Mouse (Mus musculus) adipocyte (in vitro differentiated cells): ENCODE data around the gene Rhoc.
"Not testable (repeated sequence)": the region's sequence is repeated elsewhere in the genome, so short reads cannot be mapped to it uniquely, and the experiment has no call there.

ENCODE experiments used
- DNase-seq: peaks from one replicate; pipeline ENCODE4 v3.0.0-alpha.2; 2016; ENCODE audit warnings: low spot score

The Rhoc gene

DNA sequence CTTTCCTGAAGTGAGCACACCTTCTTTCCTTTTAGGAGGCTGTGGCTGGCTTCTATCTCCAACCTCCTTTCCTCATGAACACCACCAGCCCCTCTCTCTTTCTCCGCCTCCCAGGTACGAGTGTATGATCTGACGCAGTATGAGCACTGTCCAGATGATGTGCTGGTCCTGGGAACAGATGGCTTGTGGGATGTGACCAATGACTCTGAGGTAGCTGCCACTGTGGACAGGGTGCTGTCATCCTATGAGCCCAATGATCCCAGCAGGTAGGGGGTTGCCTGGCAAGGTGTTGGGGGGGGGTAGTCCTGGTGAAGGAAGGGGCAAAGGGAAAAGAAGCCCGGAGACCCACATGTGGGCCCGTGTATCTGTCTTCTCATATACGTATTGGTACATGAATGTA lies 2.9 kb upstream of the Rhoc start:
- no peak for DNase-seq

DNA sequence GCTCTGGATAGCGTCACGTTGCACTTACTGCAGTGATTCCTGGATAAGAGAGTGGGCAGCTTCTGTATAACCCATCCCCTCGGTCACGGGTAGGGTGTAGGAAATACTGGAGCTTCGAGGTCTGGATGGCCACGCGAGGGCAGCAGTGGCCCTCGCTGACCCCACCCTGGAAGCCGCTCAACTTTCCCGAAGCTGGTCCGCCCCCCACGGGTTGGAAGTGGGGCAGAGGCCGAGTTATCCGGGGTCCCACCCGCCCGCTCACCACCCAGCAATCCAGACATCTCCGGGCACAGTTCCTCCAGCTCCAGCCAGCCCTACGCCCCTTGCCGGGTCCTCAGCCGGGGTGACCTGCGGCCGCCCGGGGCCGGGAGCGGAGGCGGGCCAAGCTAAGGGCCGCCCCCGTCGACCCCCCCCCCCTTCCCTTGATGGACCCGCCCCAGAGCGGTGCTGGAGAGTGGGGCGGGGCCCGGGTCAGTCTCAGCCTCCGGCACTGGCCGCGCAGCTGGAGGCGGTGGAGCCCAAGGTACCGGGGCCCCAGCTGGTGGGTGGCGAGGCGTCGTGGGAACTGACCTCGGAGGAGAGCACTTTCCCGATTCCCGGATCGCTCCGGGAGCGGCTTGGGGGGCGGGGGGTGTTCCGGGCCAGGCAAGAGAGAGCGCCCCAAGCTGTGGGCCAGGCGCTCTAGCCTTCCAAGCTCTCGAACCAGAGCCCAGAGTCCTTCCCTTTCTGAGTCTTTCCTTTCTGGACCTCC lies 561 bp downstream of the Rhoc start:
- peak; percentile 88 for DNase-seq

DNA sequence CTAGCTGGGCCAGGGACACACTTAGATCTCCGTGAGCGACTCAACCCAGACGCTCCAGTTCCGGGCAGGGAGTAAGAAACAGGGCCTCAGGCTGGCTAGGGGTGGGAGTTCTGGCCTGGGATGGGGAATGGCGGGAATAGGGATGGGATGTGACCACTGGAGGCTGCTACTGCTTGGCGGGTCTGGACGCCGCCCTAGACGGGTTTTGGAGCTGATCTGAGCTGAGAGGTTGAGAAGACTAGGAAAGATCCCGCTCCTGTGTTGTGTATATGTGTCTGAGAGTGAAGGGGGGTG lies 1.1 kb downstream of the Rhoc start:
- no peak for DNase-seq

DNA sequence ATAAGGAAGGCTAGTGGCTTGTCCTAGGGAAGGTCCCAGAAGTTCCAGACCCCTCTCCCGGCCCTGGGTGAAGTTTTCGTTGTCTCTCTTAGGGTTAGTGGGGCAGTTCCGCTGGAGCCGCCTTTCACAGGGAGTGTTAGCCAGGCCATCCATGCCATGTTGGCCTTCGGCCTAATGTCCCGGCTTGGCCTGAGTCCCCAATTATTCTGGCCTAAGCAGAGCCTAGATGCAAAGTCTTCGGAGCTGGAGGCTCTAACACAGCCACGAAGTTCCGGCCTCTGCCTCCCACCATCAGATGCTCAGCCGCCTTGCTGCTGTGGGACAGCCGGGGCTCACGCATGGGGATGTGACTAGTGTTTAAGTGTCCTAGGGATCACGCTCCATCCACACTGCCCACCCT lies 1.6 kb downstream of the Rhoc start:
- peak; percentile 88 for DNase-seq

DNA sequence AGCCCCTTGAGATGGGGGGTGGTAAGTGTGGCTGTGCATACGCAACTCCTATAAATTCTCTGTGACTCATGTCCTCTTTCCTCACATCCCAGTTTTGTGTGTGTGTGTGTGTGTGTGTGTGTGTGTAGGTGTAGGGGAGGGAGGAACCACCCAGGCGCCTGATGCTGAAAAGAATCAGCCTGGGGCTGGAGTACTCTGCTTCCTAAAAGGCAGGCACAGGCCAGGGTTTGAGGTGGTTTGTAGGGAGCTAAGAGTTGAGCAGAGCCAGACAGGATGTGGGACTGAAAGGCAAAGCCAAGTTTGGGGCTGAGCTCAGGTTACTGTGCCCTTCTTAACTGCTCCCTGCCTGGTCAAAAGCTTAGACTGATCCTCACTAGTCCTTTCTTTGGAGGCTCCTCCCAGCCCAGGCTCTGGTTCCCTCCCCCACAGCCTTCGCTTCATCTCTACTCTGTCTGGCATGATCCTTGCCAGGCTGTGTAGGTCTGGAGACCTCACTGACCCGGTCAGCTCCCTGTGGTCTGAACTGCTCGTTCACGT lies 2.3 kb downstream of the Rhoc start:
- DNase-seq = peak; percentile 75

DNA sequence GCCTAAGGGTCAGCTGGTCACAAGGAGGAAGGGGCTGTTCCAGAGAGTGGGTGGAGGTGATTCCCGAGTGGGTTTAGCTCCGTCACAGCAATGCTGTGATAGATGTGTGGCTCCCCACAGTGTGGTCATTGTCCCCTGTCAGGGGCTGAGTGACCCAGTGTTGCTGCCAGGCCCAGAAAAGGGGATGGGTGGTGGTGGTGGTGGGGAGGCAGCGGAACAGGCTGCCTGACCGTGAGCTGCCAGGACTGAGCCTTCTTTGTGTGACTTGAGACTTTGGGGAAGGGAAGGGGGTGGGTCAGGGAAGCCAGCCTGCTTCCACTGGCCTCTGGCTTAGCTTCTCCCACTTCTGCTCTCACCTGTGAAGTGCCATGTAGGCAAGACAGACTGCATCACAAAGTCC lies 2.8 kb downstream of the Rhoc start:
- DNase-seq = no peak

DNA sequence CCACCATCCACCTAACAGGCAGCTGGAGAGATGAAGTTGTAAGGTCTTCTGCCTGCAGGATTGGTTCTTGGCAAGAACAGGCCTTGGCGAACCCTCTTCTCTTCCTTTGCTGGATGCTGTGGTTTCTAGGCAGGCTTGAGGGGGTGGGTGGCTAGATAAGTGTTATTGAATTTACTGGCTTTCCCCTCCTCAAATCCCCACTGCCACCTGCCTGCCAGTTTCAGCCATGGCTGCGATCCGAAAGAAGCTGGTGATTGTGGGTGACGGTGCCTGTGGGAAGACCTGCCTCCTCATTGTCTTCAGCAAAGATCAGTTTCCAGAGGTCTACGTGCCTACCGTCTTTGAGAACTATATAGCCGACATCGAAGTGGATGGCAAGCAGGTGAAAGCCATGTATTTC lies 3.5 kb downstream of the Rhoc start:
- DNase-seq = no peak

DNA sequence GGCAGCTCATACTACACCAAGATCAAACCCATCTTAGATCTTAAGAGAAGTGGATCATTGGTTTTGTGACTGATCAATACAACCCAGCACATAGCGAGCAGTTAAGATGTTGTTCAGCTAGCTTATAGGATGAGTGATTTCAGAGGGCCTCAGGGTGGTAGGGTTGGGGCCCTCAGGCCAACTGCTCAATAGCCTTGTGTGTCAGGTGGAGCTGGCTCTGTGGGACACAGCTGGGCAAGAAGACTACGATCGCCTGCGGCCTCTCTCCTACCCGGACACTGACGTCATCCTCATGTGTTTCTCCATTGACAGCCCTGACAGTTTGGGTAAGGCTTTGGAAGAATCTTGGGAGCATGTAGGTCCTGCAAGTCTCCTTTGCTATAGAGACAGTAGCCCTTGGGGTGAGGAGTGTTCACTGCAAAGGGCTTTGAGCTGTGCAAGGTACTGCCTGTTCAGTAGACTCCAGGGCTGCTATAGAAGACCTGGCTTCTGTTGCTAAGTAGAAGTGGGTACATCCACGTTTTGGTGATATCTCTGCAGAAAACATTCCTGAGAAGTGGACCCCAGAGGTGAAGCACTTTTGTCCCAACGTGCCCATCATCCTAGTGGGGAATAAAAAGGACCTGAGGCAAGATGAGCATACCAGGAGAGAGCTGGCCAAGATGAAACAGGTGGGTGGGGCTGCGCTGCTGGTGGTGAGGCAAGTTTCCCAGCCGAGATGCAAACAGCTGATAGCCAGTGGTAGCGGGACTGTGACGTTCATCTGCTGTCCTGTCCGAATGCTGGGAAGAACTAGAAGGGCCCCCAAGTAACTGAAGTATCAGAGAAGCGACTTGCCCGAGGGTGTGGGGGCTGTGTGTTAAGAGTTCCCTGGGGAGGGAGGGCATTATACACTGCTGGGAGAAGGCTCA lies 4.4 kb downstream of the Rhoc start:
- no peak for DNase-seq

DNA sequence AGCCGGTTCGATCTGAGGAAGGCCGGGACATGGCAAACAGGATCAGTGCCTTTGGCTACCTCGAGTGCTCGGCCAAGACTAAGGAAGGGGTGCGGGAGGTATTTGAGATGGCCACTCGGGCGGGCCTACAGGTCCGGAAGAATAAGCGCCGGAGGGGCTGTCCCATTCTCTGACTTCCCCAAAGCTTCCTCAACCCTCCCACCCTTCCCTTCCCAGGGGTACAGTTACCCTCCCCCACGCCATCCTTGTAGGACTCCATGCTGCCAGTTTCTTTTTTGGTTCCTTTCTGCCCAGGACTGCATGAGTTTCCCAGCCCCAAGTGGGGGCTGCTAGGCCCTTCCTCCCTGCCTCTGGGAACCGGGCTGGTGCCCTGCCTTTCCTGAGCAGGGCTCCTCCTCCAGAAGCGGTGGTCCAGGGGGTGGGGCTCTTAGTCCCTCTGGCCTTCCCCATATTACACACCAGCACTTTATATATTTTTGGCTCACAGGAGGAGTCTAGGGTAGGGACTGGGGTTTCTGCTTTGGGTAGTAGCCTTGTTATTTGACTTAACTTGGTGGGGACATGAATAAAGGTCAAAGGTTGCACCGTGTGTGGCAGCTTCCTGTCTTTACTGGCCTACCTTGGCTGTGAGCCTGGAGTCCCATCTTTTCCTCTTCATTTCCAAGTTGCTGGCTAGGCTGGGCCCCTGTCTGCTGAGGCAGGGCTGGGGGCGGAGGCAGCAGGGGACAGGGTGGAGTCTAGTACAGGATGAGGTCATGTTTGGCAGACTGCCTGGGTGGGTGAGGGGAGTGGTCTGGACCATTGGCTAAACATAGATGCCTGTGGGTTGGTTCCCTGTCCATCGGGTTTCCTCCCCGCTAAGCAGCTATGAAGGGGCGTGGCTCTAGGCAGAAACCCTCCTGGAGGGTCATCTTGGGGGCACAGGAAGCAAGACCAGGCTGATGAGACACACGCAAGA lies 6.0 kb downstream of the Rhoc start:
- peak; percentile 85 for DNase-seq

DNA sequence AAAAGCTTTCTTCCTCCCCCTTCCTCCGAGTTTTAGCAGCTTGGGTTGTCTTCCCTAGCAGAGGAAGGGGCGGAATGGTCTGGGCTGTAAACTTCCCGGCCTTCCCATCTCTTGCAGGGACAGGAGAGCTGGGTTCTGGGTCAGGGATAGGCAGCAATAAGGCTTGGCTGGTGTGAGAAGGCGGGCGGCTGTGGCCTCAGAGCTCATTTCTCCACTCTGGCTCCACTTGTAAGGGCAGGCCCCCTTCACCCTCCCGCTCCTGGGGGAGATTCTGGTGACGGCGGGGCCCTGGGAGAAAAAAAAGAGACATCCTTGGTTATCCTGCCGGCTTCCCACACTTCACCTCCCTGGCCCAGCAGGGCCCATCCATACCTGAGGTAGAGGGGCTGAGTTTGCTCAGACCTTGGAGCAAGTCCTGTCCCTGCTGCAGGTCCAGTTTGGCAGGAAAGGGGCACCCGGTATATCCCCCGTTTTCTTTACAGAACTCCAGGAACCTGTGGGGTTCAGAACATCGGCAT lies 6.8 kb downstream of the Rhoc start:
- DNase-seq = no peak

DNA sequence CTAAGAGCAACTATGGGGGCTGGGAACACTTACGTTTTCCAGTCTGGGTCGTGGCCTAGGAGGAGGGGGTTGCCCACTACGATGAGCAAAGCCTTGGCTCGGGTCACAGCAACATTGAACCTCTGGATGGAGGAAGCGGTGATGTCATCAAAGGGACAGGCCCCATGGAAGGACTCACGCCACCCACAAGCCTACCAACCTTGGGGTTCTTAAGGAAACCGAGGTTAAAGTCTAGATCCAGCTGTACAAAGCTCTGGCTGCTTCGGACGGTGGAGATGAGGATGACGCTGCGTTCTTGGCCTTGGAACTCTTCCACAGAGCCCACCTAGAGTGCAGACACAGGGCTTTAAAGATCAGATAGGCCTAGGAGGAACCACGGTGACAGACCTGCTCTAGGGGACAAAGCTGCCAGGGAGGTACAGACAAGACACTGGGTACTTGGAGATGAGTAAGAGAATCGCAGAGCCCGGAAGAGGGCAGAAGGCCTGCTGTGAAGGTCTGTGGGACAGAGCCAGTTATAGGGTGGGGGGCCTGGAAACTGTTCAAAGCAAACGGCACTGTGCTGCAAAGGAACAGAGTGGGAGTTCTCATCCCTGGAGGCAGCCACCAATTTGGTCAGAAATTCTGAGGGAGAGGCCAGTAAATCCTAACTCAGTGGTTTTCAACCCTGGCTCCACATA lies 7.6 kb downstream of the Rhoc start:
- DNase-seq = no peak

DNA sequence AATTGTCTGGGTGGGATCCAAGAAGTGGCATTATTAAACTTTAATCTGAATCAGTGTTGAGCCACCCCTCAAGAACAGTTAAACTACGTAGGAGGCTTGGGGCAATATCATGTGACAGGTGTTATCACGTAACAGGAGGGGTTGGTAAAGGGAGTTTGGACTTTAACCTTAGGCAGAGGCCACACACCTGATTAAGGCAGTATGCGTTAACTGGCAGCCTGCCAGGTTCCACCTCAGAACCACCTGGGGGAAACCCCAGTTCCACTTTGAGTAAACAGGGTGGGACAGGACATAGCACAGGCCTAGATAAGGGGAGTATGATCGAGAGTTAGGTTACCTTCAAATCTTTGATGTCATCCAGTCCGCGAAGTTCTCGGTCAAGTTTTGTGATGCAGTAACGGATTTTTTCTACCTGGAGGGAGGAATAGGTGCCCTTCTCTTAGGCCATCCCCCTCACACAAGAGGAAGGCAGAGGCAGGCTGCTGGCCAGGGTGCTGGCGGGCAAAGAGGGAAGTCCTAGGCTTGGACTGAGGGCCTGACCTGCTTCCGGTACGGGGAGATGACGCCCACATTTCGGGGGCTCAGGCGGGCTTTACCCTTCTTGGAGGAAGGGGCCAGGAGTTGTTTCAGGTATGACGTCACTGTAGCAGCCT lies 8.4 kb downstream of the Rhoc start:
- DNase-seq = no peak

DNA sequence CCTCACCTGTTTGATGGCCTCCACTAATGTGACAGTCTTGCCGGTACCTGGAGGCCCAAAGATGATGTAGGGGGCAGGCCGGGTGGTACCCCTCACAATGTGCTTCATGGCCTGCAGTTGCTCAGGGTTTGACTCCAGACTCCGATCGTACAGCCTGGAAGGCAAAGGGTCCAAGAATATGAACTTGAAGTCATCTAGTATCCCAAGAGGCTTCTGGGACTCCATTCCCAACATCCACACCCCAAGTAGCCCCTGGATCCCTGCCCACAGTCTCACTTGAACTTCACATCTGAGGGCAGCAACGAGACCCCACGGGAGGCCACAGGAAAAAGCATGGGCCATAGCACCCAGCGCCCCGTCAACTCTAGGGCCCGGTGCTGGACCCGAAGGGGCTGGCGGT lies 12.5 kb downstream of the Rhoc start:
- no peak for DNase-seq

DNA sequence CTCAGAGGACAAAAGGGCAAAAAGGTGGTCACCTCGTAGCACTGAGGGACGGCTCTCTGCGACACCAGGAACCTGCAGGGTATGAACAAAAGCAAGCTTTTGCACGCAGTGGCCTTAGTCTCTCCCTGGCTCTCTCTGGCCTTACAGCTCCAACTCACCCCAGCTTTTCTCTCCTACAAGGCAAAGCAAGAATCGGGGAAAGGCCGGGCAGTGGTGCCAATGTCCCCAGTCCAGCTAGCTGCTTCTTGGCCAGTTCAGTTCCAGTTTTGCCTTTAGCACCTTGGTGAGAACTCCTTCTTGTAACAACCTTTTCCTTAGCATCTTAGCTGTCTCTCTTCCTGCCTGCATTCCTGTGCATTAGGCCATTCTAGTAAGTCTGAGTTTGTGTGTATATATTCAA lies 13.3 kb downstream of the Rhoc start:
- no peak for DNase-seq

DNA sequence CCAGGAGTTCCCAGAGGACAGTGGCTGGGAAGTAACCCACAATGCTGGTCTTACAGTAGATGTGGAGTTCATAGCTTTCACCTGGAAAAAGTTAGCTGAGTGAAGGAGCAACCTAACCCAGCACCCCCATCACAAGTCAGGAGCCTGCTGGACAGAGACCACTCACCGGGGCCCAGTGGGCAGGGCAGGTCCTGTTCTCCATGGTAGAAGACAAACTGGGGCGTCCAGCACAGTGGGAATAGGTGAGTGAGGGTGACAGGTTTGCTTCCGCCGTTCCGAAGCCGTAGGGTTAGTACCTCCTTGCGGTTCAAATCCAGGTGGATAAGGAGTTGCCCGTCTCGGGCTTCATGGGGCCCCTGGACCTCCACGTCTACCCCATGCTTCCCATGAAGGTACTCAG lies 16.1 kb downstream of the Rhoc start:
- DNase-seq = no peak

DNA sequence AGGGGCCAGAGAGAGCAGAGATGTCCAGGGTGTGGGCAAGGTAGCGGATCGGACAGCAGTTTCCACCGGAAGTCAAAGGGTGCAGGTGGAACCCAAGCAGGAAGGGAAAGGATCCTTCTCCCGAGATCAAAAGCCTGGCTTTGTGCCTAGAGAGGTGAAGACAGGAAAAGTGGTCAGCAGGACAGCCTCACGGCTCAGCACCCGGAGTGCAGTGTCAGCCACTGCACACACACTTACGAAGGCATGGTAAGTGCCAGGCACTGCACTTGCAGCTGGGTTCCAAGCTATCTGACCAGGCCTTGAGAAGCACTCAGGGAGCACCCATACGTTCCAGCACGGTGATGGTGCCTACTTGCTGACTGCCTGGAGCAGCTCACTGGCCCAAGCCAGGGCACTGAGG lies 17.4 kb downstream of the Rhoc start:
- DNase-seq = no peak

DNA sequence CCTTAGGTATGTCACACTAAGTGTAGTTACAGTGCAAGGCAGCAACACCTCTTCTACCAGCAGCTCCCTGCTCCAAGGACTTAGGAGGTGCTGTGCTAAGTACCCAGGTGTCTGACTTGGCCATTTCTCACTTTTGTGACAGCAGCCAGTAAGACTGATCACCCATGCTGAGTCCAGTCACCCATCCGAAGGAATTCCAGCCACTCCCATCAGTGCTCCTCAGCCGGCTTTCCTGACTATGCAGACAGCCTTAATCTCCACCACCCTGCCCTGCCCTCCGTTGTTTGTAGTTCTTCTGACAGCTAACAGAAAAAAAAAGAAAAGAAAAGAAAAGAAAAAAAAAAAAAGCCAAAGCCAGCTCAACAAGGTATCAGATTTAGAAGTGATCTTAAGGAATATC lies 23.6 kb downstream of the Rhoc start:
- no peak for DNase-seq

DNA sequence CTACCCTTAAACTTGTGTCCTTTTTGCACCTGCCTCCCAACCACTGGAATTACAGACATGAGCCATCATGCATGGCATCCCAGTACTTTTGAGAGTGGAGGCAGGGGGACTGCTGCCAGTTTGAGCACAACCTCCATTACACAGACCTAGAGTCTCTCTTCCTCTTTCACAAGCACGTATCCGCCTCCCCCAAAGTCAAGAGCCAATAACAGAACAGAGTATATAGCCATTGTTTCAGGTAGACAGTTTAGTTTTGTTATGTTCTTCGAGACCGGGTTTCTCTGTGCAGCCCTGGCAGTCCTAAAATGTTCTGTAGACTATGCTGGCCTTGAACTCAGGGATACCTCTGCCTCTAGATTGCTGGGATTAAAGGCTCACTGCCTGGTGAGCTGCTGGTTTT lies 24.1 kb downstream of the Rhoc start:
- no peak for DNase-seq

DNA sequence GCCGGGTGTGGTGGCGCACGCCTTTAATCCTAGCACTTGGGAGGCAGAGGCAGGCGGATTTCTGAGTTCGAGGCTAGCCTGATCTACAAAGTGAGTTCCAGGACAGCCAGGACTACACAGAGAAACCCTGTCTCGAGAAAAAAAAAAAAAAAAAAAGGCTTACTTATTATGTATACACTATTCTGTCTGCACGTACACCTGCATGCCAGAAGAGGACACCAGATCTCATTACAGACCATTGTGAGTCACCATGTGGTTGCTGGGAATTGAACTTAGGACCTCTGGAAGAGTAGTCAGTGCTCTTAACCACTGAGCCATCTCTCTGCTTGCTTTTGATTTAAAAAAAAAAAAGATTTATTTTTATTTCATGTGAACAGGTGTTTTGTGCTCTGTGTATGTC lies 25.1 kb downstream of the Rhoc start:
- not testable (repeated sequence) for DNase-seq

DNA sequence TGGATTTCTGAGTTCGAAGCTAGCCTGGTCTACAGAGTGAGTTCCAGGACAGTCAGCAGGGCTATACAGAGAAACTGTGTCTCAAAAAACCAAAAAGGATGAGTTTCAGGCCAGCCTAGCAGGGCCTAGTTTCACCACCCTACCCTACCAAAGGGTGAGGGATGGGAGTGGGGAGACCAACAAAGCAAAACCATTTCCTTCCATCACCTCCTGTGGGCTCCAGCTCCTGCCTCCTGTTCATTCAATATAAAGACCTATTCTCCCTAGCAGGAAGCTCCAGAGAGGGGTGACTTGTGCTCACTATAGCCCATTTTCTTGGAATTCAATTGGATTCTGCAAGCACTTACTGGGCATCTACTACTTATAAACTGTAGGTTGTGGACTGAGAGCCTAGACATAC lies 26.6 kb downstream of the Rhoc start:
- DNase-seq = no peak

DNA sequence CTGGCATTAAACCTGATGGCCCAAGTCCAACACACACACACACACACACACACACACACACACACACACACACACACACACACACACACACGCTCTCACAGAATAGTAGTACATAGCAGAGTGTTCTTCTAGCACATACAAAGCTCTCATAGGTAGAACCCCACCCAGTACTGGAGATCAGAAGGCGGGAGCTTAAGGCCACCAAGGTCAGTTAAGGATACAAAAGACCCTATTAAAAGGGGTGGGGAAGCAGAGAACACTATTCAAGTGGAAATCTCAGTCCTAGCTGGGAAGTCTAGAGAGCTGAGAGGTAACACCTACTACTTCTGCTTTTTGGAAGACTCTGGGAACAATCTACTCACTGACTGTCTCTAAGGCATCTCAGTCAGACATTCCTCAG lies 27.2 kb downstream of the Rhoc start:
- no peak for DNase-seq
